Mouse (Mus musculus) cerebellum, adult 9-11 months (tissue): Measurements from ENCODE around the gene Add1.
"Not testable (repeated sequence)": the region's sequence is repeated elsewhere in the genome, so short reads cannot be mapped to it uniquely, and the experiment has no call there.

Source experiments
- DNase-seq: peaks from one replicate; pipeline ENCODE4 v3.0.0; 2022

The Add1 gene

DNA sequence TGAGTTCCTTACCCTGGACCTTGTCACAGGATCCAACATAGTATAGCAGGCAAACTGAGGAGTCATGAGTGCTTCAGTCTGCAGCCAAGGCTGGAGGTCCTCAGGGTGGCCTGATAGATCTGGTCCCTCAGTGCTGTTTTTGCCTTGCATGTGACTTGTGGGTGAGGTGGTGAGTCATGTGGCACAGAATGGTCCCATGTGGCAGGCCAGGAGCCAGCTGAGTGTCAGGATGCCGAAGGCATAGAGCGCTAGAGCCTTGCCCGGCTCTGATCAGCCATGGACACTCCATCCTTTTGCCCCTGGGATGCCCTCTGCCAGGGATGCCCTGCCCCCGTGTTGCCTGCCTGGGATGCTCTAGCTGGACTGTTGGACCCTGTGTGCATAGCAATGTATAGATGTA lies 21.6 kb upstream of the Add1 start:
- DNase-seq: no peak

DNA sequence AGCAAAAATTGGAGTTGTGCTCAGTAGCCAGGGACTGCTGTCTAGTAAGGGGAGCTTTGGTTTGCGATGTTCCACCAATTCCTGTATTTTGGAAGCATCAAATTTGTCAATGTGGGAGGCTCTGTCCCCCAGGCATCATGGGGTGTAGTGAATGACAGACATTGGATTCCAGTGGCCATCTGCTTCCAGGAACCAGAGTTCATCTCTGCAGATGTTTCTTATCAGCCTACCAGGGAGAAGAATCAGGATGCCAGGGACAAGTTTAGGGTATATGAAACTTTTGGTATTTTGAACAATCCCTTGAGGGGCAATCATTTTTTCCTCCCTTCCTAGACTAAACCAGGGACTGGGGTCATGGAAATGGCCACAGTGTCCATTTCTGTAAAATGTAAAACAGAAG lies 9.6 kb upstream of the Add1 start:
- DNase-seq: no peak

DNA sequence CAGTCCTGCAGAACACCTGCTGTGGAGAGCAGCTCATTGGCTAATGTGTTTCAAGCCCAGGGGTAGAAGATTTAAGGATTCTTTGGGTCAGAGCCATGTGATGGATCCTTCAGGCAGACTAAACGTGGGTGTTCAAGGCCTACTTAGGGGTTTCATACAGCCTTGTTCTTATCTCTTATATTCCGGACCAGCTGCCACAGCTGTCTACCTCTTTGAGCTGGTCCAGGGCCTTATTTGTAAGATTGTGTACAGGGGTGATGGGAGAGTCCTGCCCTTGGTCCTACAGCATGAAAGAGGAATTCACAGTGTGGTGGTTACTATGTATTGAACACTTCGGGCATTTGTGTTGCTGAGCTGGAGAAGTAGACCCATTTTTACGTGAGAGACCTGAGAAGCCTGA lies 9.2 kb upstream of the Add1 start:
- no peak for DNase-seq

DNA sequence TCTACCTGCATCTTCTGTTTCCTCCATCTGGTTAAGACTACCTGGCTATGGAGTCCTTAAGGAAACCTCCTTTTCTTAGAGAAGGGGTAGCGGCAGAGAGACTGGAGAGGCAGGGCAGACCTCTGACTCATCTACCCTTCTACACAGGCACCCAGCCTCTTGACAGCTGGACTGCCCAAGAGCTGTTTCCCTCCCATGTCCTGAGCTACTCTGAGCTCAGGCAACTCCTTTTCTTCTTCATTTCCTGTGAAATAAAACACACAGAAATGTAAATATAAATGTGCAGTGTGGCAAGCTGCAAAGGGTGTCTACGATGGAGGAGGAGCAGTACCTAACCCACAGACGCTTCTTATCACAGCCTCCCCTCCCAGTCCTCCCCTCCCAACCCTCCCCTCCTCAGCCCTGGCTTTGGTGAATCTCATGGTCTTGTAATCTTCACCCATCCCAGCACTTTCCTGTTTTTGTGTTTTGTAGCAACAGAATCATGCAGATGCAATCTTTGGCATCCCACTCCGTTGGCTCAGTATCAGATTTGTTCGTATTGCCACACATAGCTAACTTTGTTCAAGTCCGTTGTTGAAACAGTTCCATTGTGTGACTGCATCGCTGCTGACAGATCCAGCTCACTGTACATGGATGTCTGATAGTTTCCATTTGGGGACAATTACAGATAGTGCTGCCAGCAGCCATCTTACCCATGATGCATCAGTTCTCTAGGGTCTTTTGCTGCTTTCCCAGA lies 7.8 kb upstream of the Add1 start:
- no peak for DNase-seq

DNA sequence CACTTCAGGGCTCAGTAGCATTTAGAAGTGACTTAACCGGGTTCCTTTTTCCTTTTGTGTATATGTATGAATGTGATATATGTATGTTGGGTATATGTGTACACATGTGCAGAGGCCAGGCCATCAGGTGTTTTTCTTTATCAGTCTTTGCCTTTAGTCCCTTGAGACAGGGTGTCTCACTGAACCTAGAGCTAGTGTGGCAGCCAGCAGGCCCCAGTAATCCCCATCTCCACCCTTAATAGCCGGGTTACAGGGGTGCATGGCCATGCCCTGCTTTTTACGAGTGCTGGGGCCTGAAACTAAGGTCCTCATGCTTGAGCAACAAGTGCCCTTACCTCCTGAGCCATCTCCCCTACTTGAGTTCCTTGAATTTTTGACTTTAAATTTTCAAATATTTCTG lies 1.9 kb upstream of the Add1 start:
- no peak for DNase-seq

DNA sequence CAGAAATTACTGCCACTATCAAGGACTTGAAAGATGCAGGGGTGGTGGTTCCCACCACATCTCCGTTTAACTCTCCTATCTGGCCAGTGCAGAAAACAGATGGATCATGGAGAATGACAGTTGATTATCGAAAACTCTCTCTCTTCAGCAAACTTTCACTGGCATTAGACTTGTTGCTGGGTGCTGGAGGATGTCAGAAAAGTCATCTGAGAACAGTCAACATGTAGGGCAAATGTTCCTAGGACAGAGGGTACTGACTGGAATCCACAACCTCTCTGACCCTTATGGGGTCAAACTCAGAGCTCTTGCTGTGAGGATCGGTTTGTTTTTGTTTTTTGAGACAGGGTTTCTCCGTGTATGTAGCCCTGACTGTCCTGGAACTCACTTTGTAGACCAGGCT lies 896 bp upstream of the Add1 start:
- DNase-seq: not testable (repeated sequence)

DNA sequence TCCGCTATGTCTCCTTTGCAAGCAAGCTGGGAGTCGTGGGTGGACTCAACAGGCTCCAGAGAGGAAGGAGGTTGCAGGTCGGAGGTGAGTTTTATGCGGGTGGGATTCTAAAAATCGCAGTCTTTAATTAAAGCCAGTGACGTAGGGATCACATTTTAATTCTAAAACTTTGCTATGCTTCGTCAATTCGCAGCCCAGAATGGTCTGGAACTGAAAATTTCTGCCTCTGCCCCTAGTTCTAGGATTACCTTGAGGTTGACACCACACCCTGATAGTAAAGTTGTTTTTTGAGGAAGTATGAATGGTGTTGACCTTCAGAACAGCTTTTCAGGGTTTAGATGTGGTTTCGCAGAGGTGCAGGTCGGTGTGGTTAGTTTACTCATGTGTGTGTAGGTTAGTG lies 1.3 kb downstream of the Add1 start:
- no peak for DNase-seq

DNA sequence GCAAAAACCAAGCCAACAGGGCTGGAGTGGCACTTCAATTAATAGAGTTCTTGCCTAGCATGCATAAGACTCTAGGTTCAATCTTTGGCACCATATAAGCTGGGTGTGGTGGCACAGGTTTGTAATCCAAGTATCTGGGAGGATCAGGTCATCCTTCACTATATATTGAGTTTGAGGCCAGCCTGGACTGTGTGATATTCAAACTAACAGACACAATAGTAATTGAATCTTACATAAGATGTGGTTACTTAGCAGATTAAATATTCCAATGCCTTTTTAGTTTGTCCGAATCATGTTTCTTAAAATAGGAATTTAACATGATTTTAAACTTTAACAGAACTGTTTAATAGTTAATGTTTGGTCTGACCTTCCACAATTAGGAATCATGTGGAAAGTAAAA lies 2.8 kb downstream of the Add1 start:
- no peak for DNase-seq

DNA sequence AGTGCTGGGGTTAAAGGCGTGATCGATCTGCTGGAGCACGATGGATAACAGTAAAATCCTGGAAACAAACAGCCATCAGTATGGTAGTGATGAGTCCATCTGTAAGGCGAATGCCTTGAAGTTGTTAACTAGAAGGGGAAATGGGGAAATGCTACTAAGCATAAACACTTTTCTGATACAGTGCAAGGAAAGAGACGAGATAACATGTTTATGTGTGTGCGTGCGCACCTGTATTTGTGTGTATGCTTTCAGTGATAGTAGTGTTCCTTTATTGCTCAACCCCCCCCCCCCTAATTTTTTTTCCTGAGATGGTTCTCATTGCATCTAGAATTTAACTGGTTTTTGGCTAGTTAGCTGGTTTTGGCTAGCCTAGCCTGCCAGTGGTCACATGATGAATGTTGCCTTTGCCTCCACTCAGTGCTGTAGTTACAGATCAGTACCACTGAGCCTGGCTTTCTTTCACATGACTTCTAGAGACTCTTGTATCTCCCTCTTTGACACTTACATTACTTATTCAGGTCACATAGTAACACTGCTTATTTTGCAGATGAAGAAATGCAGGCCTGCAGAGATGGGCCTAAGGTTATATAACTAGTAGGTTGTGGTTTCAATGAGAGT lies 4.7 kb downstream of the Add1 start:
- no peak for DNase-seq

DNA sequence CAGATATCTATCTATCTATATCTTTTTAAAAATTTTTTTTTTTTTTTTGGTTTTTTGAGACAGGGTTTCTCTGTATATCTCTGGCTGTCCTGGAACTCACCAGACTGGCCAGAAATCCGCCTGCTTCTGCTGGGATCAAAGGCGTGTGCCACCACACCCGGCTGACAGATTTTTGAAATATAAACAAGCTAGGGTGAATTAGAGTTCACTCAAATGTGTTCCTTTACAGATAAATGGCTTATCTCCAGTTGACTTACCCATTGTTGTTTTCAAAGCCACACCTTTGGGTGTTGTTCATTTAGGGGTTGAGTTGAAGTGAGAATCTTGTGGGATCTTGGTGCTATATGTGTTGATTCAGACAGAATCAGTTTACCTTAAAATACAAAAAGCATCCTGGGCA lies 5.9 kb downstream of the Add1 start:
- DNase-seq: no peak

DNA sequence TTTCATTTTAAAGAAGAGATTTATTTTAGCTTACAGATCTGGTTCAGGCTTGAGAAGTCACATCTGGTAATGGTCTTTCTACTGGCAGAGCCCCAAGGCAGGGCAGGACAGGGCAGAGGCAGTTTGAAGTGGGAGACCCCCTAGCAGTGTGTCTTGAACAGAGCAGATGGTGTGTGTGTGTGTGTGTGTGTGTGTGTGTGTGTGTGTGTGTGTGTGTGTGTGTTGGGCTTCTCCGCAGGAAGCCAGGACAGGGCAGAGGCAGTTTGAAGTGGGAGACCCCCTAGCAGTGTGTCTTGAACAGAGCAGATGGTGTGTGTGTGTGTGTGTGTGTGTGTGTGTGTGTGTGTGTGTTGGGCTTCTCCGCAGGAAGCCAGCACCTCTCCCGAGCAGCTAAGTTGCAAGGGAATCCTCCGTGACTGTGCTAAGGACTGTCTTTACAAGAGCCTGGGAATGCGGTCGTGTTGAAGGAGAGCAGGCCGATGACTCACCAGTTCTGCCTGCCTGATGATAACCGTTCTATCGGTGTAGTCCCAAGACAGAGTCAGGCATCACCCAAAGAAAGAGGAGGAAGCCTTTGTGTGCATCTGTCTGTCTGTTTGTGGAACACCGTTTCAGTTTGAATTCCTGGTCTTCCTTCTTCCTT lies 8.3 kb downstream of the Add1 start:
- peak; percentile 48 for DNase-seq

DNA sequence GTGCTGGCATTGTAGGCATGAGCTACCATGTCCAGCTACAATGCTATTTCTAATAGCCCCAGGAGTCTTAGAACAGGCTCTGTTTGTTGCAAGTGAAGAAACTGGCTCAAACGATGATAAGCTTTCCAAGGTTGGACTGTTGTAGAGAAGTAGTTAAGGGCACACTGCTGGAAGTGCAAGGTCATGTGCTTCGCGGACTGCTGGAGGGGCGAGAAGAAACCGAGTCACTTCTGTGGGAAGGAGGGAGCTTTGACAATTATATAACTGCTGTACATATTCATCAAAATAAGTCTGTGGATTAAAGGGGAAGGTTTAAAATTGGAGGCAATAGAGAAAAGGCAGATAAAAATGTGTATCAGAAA lies 8.8 kb downstream of the Add1 start:
- DNase-seq: no peak

DNA sequence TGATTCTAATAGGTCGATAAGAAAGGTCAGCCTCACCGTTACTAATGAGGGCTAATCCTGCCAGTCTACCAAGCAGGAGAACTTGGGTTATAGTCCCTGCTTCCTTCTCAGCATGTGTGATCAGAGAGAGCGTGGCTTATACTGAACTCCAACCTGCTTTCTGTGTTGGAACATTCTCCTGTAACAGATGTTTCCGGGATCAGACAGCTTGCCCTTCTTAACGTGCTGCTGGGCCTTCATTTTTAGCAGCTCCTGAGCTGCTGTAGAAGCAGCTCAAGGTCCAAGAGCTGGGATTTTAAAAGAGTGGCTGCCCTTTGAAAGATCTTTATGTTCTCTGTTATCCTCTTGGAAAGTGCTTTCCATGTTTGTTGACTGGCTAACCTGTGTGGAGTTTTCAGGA lies 11.8 kb downstream of the Add1 start:
- no peak for DNase-seq

DNA sequence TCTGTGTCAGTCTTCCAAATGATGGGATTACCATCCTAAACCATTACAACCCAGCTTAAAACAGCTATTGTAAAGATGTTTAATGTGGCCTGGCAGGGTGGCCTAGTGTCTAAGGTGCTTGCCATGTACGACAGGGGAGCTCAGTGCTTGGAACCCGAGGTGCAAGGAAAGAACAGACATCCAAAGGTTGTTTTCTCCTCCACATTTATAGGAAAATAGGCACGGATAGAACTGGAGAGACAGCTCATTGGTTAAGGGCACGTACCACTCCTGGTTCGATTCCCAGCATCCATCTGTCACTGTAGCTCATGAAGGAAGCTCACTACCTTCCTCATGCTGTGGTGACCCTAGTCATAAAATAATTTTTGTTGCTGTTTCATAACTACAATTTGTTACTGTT lies 14.4 kb downstream of the Add1 start:
- DNase-seq: no peak

DNA sequence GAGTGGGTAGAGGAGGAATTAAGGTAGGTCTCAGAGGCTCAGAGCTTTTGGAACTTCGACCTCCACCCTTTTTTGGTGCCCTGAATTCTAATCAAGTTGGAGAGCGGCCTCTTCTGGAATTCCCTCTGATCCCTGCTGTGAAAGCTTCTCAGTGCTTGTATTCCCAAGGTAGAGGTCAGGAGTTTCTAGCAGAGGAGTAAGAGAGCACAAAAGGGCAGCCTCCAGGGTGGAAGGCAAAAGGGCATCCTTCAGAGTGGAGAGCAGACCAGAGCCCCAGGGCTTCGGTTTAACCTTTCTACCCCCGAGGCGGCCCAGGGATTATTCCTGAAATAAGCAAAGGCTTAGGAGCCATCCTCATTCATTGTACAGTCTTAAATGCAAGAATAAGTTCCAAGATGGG lies 16.6 kb downstream of the Add1 start:
- DNase-seq: no peak

DNA sequence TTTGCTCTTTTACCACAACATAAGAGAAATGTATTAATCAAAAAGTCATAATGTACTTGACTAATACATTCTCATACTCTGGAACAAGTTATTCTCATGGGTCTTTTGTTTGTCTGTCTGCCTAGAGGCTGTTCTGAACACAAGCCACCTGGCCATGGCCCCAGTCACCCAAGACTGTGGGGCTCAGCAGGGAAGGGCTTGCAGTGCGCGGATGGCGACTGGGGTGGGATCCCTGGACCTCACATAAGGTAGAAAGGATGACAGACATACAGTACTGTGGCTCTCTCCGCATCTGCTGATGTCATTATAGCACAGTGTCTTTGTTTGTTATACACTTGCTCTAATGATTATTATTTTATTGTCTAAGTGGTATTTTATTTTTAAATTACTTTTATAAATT lies 17.2 kb downstream of the Add1 start:
- no peak for DNase-seq

DNA sequence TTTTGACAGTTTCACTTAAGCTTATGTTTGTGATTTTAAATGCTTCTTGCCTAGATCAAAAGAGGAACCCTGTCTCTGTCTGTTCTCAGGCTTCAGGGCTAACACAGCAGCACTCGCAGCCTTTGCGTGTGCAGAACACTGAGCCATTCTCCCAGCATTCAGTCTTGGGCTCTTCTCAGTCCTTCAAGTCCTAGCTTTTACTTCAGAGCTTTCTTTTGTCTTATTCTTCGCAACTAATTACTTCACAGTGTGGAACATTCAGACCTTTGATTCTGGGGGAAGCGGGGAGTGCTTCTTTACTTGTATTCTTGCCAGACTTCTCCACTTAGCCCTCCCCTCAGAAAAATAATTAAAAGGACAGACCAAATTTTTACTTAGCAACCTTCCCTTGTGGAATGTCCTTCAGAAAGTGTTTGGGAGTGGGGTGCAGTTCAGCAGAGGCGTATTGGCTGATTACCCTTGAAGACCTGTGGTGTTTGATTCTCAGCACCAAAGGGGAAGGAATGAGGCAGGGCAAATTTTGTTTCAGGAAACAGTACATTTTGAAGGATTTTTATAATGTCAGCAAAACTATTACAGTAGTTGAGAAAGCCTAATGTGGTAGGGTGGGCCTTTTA lies 18.0 kb downstream of the Add1 start:
- DNase-seq: no peak

DNA sequence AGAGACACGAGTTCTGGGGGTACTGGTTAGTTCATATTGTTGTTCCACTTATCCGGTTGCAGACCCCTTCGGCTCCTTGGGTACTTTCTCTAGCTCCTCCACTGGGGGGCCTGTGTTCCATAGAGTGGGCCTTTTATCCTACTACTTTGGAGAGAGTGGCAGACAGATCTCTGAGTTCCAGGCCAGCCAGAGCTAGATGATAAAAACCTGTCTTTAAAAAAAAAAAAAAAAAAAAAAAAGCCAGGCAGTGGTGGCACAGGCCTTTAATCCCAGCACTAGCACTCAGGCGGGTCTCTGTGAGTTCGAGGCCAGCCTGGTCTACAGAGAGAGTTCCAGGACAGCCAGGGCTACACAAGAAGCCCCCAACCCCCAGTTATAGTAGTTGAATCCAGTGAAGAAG lies 18.8 kb downstream of the Add1 start:
- not testable (repeated sequence) for DNase-seq

DNA sequence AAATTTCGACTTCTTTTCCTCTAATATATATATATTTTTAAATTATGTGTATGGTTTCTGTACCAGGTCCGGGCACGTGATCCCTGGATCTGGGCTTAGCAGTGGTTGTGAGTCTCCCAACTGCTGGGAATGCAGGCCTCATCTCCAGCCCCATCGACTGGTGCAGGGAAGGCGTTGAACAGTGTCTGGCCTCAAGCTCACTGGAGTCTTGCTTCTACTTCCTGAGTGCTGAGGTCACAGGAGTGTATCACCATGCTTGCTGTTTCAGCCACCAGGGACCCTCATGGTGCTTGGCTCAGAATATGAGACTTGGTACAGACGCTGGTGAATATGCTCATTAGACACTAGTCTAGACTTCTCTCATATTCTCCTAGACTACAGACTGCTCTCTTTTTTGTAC lies 19.2 kb downstream of the Add1 start:
- no peak for DNase-seq

DNA sequence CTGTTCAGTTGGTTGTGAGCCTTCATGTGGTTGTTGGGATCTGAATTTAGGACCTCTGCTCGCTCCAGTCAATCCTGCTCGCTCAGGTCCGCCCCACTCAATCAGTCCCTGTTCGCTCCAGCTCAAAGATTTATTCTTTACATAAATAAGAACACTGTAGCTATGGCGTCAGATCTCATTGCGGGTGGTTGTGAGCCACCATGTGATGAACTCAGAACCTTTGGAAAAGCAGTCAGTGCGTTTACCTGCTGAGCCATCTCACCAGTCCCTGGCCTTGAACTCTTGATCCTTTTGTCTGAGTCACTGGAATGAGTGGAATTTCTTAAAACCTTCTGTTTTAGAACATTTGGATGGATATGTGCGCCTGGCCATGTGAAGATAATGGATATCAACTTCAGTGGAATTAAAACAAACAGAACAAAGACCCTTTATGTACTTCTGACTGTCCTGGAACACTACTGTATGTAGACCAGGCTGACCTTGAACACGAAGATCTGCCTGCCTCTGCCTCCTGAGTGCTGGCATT lies 19.8 kb downstream of the Add1 start:
- DNase-seq: no peak

DNA sequence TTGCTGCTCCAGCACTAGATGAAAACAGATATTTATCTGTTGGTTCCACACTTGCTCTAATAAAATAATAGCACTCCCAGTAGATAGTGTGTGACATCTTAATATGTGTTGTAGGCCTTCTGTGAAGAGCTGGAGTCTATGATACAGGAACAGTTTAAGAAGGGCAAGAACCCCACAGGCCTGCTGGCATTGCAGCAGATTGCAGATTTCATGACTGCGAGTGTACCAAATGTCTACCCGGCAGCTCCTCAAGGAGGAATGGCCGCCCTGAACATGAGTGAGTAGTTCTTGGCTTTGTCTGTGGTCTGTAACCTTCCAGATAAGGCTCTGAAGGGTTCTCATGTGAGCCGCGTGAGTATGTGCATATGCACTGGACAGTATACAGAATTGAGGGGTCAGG lies 31.1 kb downstream of the Add1 start:
- DNase-seq: no peak

DNA sequence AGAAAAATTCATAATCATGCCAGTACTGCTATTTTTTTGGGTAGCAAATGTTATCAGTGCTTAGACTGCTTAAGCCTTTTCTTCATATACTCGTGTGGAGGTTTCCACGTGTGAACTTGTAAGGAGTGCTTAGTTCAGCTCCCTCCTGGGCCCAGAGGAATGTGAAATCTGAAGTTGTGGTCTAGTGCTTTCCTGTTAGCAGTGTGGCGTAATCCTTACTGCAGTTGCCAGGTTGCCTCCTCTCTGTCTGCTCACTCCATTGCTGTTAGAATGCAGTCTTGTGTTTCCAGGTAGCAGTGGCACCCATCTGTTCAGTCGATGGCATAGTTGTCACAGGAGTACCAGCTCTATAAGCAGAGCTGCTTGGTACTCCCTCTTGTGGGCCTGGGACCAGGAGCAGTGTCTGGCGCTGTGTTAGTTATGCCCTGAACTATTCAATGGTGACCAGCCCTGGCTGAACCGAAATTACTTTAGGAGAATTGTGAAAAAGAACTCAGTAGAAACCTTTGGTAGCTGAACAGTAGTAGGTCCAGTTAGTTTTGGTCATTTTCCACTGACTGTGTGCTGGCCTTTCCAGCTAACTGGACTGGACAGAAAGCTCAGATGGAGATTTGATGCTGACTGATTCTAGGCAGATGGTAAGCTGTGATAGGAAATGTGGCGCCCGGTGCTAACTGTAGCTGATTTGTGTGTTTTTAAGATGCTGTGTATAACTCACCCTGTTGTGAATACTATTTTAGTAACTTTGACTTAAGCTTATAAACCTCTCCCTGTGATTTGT lies 33.8 kb downstream of the Add1 start:
- peak; percentile 66 for DNase-seq

DNA sequence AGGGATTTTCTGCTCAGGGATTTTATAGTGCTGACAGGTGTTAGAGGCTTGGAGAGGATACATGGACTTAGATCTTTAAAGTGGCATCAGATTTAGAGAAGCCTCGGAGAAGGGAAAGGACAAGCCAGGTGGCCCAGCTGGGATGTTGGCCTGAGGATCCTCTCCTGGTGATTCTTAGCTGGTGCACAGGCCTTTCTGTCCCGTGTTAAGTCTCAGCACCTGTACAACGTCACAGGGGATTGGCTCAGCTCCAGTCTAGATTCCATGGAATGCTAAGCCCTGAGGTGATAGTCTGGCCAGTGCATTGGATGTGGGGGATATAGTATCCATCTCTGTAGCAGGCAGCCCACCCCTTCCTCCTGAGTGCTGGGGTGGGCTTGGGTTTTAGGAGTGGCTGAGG lies 34.8 kb downstream of the Add1 start:
- peak; percentile 57 for DNase-seq
